Mouse (Mus musculus) heart, adult 2 months (tissue): ENCODE results near the gene Tgfb1.

Experiments used
- CTCF ChIP-seq: fragments of 200-600 bp; IDR thresholded peaks from 2 replicates; pipeline ENCODE4 v1.8.1; 2022; ENCODE audit warnings: antibody characterized with exemption, mild to moderate bottlenecking, moderate library complexity
- EP300 ChIP-seq: fragments of 200-500 bp; IDR thresholded peaks from 2 replicates; pipeline ENCODE4 v1.6.1; 2011; ENCODE audit warnings: low read depth, low read length, control low read depth; ENCODE audit not compliant: insufficient read depth
- POLR2A ChIP-seq: fragments of 200-500 bp; IDR thresholded peaks from 2 replicates; pipeline ENCODE4 v1.6.1; 2011; ENCODE audit warnings: mild to moderate bottlenecking, low read depth, low read length, control low read depth; ENCODE audit not compliant: insufficient read depth

GRCm38 (mm10) chr7:25647574-25648123 is 39.2 kb upstream of the Tgfb1 start:
- no peak for TF ChIP-seq CTCF
- no peak for TF ChIP-seq POLR2A
- TF ChIP-seq EP300 = no peak
